Mouse (Mus musculus): Measurements from ENCODE around the gene Vldlr. TPM values are rescaled to one million over a fixed set of nuclear protein-coding genes. Genes with fewer than 3 reads are reported as not detected.

The Vldlr gene
- polyA plus RNA-seq, 2 experiments: 11.7 to 12.0 TPM

GRCm38 (mm10) chr19:27219586-27219985 is 3.3 kb downstream of the Vldlr start:
- Histone ChIP-seq H3K9me3 (ENCODE audit: control insufficient read depth, low read length) (no peaks in the 10 kb centered on the region), H3K36me3 (ENCODE audit: control insufficient read depth, insufficient read depth, low read length) (no peaks in the 10 kb centered on the region), H3K4me1 (ENCODE audit: control insufficient read depth, insufficient read depth, low read length) (peaks cover 11% of the 10 kb centered on the region; the same call in 1 of the 2 replicates), H3K27me3 (ENCODE audit: control insufficient read depth, insufficient read depth, low read length) (peaks cover 20% of the 10 kb centered on the region), H3K4me3 (replicated peaks; ENCODE audit: low read length) (no peak overlapping the region), H3K4me2 (replicated peaks; ENCODE audit: low read depth, low read length, severe bottlenecking) (0 out of 2 replicates have a peak overlapping the region, but pooled peaks have one; percentile 77), H3K9ac (ENCODE audit: low read depth, low read length, severe bottlenecking) (no peak overlapping the region), H3K27ac (replicated peaks; ENCODE audit: low read depth, low read length) (no peak overlapping the region)
- ATAC-seq (ENCODE audit: low FRiP score, low read depth) (no peak), DNase-seq (ENCODE audit: low spot score) (no peak)
- no peak for TF ChIP-seq POLR2A (IDR thresholded peaks at IDR 0.05; ENCODE audit: borderline replicate concordance, extremely low read depth, insufficient read depth, insufficient read length)

DNA sequence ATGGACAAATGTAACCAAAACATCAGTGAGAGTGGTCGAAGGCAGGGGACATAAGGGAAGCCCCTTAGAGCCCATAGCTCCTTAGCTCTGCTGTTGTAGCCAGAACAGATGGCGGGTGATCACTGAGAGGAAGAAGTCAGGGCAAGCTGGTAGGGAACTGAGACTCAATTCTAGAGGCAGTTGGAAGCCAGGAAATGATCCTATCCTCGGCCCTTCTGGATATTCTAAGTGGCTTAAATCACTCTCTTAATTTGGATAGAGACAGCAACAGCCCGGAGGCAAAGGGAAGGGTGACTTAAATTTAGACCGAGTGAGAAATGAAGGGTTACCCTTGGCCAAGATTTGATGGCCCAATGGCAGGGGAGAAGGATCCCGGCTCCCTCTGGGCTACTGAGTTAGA is 6.8 kb downstream of the Vldlr start:
- no peaks in the 10 kb centered on the region for H3K27me3 ChIP-seq (ENCODE audit: control insufficient read depth, insufficient read depth, low read length)
- DNase-seq (ENCODE audit: low spot score) (no peak), ATAC-seq (ENCODE audit: low FRiP score, low read depth) (no peak)
- no peaks in the 10 kb centered on the region for H3K9me3 ChIP-seq (ENCODE audit: control insufficient read depth, low read length)
- H3K36me3 ChIP-seq (ENCODE audit: control insufficient read depth, insufficient read depth, low read length): no peaks in the 10 kb centered on the region
- no peak for TF ChIP-seq POLR2A (IDR thresholded peaks at IDR 0.05; ENCODE audit: borderline replicate concordance, extremely low read depth, insufficient read depth, insufficient read length)
- no peak overlapping the region for H3K27ac ChIP-seq (replicated peaks; ENCODE audit: low read depth, low read length)
- peaks cover 10% of the 10 kb centered on the region; the same call in 1 of the 2 replicates for H3K4me1 ChIP-seq (ENCODE audit: control insufficient read depth, insufficient read depth, low read length)
- H3K9ac ChIP-seq (ENCODE audit: low read depth, low read length, severe bottlenecking): no peak overlapping the region
- WGBS: 70% methylated on average over 6 of the region's 6 CpGs
- no peak overlapping the region for H3K4me2 ChIP-seq (replicated peaks; ENCODE audit: low read depth, low read length, severe bottlenecking)
- no peak overlapping the region for H3K4me3 ChIP-seq (replicated peaks; ENCODE audit: low read length)

DNA sequence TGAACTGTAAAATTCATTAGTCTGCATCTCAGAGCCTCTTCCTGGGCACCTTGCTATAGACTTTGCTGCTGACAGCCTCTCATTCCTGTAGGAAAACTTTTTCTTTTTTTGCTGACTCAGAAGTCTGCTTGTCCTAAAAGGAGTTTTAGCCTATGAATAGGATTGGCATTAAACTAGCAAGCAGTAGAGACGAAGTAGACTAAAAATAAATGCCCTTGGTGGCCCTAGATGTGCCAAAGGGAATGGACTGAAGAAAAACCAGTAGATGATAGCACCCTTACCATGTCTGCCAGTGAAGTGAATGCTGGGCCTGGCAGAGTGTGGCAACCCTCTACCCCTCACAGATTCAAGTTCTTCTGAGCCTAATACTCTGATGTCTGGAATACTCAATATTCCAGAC is 8.1 kb downstream of the Vldlr start:
- TF ChIP-seq POLR2A (IDR thresholded peaks at IDR 0.05; ENCODE audit: borderline replicate concordance, extremely low read depth, insufficient read depth, insufficient read length): no peak
- Histone ChIP-seq H3K9me3 (ENCODE audit: control insufficient read depth, low read length) (no peaks in the 10 kb centered on the region), H3K27me3 (ENCODE audit: control insufficient read depth, insufficient read depth, low read length) (no peaks in the 10 kb centered on the region), H3K4me2 (replicated peaks; ENCODE audit: low read depth, low read length, severe bottlenecking) (no peak overlapping the region), H3K36me3 (ENCODE audit: control insufficient read depth, insufficient read depth, low read length) (no peaks in the 10 kb centered on the region), H3K27ac (replicated peaks; ENCODE audit: low read depth, low read length) (no peak overlapping the region), H3K9ac (ENCODE audit: low read depth, low read length, severe bottlenecking) (no peak overlapping the region), H3K4me1 (ENCODE audit: control insufficient read depth, insufficient read depth, low read length) (no peaks in the 10 kb centered on the region), H3K4me3 (replicated peaks; ENCODE audit: low read length) (no peak overlapping the region)
- WGBS: 55% methylated on average over 1 of the region's 1 CpGs
- ATAC-seq (ENCODE audit: low FRiP score, low read depth): no peak
- DNase-seq (ENCODE audit: low spot score): no peak

- Histone ChIP-seq H3K4me2 (replicated peaks; ENCODE audit: low read depth, low read length, severe bottlenecking) (no peak overlapping the region), H3K9me3 (ENCODE audit: control insufficient read depth, low read length) (no peaks in the 10 kb centered on the region), H3K27me3 (ENCODE audit: control insufficient read depth, insufficient read depth, low read length) (no peaks in the 10 kb centered on the region), H3K4me3 (replicated peaks; ENCODE audit: low read length) (no peak overlapping the region), H3K9ac (ENCODE audit: low read depth, low read length, severe bottlenecking) (no peak overlapping the region), H3K36me3 (ENCODE audit: control insufficient read depth, insufficient read depth, low read length) (no peaks in the 10 kb centered on the region), H3K27ac (replicated peaks; ENCODE audit: low read depth, low read length) (no peak overlapping the region), H3K4me1 (ENCODE audit: control insufficient read depth, insufficient read depth, low read length) (no peaks in the 10 kb centered on the region)
- DNase-seq (ENCODE audit: low spot score) (no peak), ATAC-seq (ENCODE audit: low FRiP score, low read depth) (no peak)
- TF ChIP-seq POLR2A (IDR thresholded peaks at IDR 0.05; ENCODE audit: borderline replicate concordance, extremely low read depth, insufficient read depth, insufficient read length): no peak
- 55% methylated on average over 3 of the region's 3 CpGs for WGBS
Measured at GRCm38 (mm10) chr19:27226626-27227025, 10.3 kb downstream of the Vldlr start.

GRCm38 (mm10) chr19:27227131-27227530 is 10.8 kb downstream of the Vldlr start:
- WGBS: 45% methylated on average over 4 of the region's 4 CpGs
- DNase-seq (ENCODE audit: low spot score): no peak
- no peak for TF ChIP-seq POLR2A (IDR thresholded peaks at IDR 0.05; ENCODE audit: borderline replicate concordance, extremely low read depth, insufficient read depth, insufficient read length)

DNA sequence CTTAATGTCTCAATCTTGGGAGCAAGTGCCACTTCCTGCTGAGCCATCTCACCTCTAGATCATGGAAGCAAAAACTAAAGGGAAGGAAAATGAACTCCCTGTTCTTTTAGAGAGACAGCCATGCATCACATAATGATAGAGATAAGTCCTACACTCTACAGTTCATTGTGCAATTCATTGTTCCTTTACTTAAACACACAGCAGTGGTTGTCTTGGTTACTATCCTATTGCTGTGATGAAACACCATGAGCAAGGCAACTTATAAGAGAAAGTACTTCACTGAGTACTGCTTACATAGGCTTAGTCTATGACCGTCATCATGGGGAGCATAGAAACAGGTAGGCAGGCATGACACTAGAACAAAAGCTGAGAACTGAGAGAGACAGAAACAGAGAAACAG is 12.0 kb downstream of the Vldlr start:
- no peaks in the 10 kb centered on the region for H3K9me3 ChIP-seq (ENCODE audit: control insufficient read depth, low read length)
- H3K9ac ChIP-seq (ENCODE audit: low read depth, low read length, severe bottlenecking): no peak overlapping the region
- no peak overlapping the region for H3K27ac ChIP-seq (replicated peaks; ENCODE audit: low read depth, low read length)
- no peak for DNase-seq (ENCODE audit: low spot score)
- H3K27me3 ChIP-seq (ENCODE audit: control insufficient read depth, insufficient read depth, low read length): no peaks in the 10 kb centered on the region
- no peak for TF ChIP-seq POLR2A (IDR thresholded peaks at IDR 0.05; ENCODE audit: borderline replicate concordance, extremely low read depth, insufficient read depth, insufficient read length)
- H3K4me1 ChIP-seq (ENCODE audit: control insufficient read depth, insufficient read depth, low read length): no peaks in the 10 kb centered on the region
- WGBS: 94% methylated on average over 1 of the region's 1 CpGs
- H3K36me3 ChIP-seq (ENCODE audit: control insufficient read depth, insufficient read depth, low read length): no peaks in the 10 kb centered on the region
- no peak overlapping the region for H3K4me2 ChIP-seq (replicated peaks; ENCODE audit: low read depth, low read length, severe bottlenecking)
- no peak for ATAC-seq (ENCODE audit: low FRiP score, low read depth)
- H3K4me3 ChIP-seq (replicated peaks; ENCODE audit: low read length): no peak overlapping the region

More at GRCm38 (mm10) chr19:27227131-27227530, 10.8 kb downstream of the Vldlr start:
- Histone ChIP-seq H3K4me1 (ENCODE audit: control insufficient read depth, insufficient read depth, low read length) (no peaks in the 10 kb centered on the region), H3K9me3 (ENCODE audit: control insufficient read depth, low read length) (no peaks in the 10 kb centered on the region), H3K9ac (ENCODE audit: low read depth, low read length, severe bottlenecking) (no peak overlapping the region), H3K27ac (replicated peaks; ENCODE audit: low read depth, low read length) (no peak overlapping the region), H3K27me3 (ENCODE audit: control insufficient read depth, insufficient read depth, low read length) (no peaks in the 10 kb centered on the region), H3K4me2 (replicated peaks; ENCODE audit: low read depth, low read length, severe bottlenecking) (no peak overlapping the region), H3K4me3 (replicated peaks; ENCODE audit: low read length) (no peak overlapping the region), H3K36me3 (ENCODE audit: control insufficient read depth, insufficient read depth, low read length) (no peaks in the 10 kb centered on the region)
- no peak for ATAC-seq (ENCODE audit: low FRiP score, low read depth)
